Mouse (Mus musculus): ENCODE measurements around the gene Osbpl5.
"Not testable (repeated sequence)": the region's sequence is repeated elsewhere in the genome, so short reads cannot be mapped to it uniquely, and the experiment has no call there.

The Osbpl5 gene

DNA sequence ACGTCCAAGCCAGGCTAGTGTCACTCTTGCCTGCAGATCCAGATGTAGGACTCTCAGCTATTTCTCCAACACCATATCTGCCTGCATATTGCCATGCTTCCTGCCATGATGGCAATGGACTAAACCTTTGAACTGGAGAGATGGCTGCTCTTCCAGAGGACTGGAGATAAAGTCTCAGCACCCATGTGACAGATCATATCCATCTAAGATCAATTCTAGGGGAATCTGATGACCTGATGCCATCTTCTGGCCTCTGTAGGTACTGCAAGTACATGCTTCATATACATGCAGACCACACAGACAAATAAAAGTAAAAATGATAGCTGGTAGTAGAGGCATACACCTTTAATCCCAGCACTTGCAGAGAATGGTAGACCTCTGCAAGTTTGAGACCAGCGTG lies 60.6 kb downstream of the Osbpl5 start:
- peak; percentile 46 to 64 for DNase-seq

DNA sequence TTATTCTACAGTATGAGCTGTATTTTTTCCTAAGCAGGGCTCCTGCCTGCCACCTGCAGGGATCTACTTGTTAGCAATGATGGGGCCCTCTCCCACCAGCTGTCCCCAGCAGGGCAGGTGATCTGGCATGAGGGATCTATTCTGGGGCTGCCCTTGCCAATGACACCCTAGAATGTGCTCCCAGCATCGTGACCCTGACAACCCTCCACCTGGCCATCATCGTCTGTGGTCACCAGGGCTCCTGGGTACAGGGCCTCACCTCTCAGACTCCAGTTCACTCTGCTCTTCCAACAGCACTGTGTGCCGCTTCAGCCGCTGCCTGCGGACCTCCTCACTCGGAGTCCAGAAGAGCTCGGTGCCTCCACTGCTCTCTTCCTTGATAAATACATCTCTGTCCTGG lies 62.2 kb downstream of the Osbpl5 start:
- DNase-seq: no peak

DNA sequence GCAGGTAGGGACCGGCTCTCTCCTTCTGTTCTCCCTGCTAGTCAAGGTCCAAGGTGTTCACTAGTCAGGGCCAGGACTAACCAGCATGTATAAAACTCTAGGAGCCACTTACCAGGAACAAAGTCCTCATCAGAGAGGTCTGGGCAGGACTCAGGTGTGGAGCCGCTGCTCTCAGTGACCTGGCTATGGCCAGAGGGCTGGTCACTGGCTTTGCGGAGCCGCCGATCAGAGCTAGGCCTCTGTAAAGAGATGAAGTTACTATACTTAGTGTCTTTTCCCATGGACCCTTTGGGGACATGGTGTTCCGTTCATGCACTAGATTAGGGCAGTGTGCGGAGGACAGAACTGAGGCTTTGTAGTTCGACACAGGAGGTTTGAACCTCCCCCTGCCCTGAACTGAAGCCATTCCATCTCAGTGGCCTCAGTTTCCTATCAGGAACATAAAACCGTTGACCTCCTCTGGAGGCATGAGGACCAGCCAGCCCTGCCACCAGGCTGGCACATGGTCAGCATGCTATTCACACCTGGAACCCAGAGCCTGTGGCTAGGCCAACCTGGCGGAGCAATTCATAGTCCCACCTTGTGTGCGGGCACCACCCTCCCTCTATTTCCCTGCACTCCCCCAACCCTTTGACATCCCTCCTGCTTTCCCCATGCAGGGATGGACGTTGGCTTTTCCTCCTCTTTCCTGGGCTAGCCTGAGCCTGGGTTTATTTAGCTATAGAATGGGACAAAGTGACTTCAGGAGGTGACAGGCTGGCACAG lies 63.9 kb downstream of the Osbpl5 start:
- no peak for DNase-seq

DNA sequence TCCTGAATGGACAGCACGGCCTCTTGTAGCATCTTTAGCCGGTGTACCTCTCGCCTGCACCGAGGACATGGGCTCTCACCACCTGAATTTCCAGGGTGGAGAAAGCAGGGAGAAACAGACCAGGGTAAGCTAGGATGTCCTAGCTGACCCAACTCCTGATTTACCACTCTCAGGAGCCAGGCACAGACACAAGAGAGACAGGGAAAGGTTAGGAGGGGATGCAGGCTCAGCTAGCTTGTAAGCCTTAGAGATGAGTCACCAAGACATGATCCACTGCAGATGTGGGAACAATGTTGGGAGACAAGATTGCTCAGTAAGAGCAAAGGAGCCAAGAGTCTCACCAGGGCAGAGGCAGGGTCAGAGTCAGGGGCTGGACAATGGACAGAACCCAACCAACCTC lies 64.9 kb downstream of the Osbpl5 start:
- DNase-seq: no peak

DNA sequence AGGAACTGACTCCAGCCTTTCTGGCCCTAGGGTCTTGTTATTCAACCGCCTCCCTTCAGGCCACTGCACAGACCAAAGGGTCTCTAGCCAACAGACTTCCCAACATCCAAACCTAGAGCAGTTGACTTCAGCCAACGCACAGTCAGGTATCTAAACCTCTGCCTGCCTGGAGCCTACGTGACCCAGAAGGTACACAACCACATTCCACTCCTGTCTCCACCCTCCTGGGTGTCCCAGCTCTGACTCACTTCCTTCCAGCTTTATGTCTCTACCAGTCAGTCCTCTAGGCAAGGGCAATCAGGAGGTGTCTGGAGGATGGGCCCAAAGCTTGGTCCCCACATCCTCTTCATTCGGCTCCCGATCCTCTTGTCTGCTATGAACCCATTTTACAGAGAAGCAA lies 65.6 kb downstream of the Osbpl5 start:
- DNase-seq: no peak

DNA sequence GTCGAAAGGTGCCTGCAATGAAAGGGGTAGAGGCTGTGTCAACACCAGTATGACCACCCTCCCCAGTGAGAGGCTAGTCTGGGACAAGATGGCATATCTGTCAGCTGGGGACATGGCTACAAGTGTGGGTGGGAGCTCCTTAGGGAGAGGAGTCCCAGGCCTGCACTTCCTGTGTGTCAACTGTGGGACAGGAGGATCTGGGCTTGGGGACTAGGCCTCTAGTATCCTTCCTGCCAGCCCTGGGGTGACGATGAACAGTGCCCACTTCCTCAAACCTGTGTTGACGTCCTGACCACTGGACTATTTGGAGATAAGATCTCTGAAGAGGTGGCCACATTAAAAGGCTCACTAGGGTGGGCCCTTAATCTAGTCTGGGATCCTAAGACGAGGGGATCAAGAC lies 66.8 kb downstream of the Osbpl5 start:
- no peak for DNase-seq

DNA sequence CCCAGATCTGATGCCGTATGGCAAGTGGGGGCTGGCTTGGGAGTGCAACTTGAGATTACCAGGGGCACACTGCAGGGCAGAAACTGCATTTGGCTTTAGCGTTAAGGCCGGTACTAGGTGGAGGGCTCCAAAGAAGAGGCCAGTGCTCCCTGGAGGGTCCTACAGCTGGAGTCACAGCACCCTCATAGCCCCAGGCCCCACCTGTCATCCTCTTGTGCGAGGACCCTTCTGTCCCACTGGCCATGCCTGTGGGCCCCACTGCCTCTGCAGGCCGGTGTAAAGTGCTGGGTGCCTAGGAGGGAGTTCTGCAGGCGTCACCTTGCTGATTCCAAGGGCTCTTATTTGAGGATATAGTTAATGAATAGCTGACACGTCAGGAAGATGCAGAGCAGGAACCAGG lies 67.3 kb downstream of the Osbpl5 start:
- DNase-seq: no peak

DNA sequence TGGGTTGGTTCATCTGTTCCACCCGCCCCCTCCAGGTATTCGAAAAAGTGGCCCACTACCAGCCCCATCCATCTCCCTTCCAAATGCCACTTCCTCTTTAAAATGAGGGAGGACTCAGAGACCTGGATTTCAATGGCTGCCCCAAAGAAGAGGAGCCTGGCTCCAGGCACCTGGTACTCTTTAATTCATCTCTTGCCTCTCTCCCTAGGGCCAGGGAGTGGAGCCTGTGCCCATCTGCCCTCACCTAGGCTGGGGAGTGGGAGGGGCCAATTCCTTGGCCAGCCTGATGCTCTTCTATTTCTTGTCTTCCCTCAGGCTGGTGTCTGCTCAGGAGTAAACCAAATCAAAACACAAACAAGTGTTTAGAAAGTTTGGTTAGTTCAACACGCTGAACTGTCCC lies 70.1 kb downstream of the Osbpl5 start:
- not testable (repeated sequence) for DNase-seq

DNA sequence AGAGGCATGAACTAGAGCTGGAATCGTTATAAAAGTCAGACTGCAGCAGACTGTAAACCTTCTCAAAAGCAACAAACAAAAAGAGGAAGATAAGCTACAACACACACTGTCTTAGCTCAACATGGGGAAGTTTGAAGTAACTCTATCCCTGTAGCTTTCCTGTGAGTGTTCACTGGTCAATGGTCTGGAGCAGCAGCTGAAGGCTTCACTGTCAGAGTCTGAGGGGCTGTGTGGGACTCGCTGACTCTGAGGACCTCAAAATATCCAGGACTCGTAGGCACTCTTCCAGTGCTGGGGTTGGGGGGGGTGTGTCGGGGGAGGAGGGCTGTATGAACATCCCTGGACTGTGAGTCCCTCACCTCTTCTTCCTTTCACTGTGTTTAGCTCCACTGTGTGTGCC lies 70.6 kb downstream of the Osbpl5 start:
- not testable (repeated sequence) for DNase-seq

DNA sequence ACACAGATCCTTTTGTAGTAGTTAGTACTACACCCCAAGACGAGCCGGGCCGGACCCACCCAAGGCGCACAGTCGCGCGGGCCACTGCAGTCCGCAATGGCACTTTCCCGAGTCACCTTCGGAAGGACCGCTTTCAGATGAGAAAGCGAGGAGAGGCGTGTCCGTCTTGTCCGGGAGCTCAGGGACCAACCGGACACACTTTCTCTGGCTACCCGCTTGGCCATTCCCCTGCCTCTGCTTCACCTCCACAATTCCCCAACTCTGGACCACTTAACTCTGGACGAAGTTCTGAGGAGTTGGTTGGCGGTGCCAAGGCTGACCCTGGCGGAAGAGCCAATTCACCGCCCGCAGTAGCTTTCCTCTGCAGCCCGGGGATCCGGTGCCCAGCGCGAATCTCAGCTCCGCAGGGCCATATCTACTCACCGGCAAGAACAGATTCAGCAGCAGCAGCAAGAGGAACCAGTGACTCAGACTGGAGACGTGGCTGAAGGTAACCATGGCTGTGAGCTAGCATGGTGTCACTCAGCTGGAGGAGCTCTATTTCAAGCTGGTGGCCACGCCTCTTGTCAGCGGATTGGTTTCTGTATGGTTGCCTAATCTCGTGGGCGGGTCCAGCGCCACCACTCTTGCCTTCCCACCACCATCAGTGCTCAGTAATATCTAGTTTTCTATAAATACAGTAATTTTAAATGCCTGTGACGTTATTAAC lies 71.3 kb downstream of the Osbpl5 start, which contains the start of gene Tnfrsf23:
TSS of gene Tnfrsf23 (minus strand) at position 514 of the 709 bp plus-strand sequence.
- peak; percentile 43 for DNase-seq

DNA sequence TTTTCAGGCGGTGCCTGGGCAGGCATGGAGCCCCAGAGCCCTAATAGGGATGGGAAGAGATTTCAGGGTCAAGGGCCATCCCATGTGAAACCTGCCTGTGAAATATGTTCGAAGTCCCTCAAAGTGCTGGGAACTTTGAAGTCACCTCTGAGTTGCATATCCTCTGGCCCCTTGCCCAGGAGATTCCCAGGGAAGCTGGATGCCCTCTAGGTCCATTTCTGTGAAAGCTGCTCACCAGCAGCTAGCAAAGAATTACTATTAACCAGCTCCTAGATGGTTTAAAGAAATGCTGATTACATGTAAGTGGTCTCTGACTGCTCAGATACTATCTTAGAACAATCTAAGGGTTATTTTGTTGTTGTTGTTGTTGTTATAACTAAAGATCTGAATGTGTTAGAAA lies 72.2 kb downstream of the Osbpl5 start:
- DNase-seq: not testable (repeated sequence)

DNA sequence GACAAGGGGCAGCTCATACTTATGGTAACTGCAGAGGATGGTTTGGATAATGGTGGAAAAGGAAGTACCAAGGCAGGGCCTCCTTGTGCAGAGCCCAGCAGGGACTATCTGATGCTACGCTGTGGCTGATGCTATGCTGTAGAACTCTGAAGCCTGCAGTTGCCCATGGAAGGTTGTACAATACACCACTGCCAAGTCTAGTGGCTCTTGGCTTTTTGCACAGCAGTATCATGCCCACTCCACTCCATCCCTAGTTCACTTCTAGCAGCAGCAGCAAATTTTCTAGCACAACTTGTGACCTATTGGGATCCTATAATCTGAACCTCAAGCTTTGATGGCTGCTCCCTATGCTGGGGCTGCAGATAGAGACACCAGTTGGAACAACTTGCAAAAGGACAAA lies 75.2 kb downstream of the Osbpl5 start:
- DNase-seq: no peak

DNA sequence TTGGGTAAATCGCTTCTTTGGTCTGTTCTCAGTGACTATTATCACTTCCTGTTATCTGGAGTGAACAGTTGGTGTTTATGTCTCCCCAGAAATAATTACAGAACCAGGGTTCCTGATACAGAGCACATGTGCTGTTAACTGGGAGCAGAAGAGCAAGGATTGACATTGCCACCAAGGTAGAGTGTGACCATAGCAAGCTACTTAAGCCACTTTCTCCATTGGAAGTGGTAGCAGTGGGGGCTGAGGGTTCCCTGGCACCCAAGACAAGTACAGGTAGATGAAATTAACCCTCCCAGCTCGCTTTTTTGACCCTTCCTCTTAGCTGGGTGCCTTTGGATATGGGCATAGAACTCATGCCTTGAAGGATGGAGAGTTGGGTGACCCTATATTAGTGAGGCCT lies 75.9 kb downstream of the Osbpl5 start:
- DNase-seq: not testable (repeated sequence)

DNA sequence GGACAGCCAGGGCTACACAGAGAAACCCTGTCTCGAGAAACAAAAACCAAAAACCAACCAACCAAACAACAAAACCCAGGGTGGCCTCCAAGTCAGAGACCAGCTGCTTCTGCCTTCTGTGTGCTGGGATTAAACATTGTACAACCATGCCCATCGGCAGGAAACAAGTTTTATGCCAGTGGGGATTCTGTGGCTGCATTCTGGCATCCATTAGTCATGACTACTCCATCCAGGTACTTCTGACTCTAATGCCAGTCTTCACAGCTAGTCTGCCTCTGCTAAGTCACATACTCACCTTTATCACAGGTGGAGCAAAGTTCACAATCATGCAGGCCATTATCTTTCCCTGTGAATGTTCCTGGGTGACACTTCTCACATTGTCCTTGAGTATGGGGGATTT lies 77.1 kb downstream of the Osbpl5 start:
- DNase-seq: not testable (repeated sequence)

DNA sequence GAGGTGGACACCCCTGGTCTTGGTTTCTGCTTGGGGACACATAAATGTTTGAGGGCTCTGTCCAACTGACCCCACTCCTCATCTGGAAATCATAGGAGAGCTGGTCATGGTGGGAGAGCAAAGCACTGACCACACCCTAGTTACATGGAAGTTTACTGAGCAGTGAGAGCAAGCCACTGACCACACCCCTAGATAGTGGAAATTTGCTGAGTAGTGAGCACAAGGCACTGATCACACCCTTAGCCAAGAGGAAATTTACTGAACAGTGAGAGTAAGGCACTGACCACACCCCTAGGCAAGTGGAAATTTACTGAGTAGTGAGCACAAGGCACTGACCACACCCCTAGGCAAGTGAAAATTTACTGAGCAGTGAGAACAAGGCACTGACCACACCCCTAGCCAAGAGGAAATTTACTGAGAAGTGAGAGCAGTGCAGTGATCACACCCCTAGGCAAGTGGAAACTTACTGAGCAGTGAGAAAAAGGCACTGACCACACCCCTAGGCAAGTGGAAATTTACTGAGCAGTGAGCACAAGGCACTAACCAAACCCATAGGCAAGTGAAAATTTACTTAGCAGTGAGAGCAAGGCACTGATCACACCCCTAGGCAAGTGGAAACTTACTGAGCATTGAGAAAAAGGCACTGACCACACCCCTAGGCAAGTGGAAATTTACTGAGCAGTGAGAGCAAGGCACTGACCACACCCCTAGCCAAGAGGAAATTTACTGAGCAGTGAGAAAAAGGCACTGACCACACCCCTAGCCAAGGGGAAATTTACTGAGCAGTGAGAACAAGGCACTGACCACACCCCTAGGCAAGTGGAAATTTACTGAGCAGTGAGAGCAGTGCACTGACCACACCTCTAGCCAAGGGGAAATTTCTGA lies 90.1 kb downstream of the Osbpl5 start:
- no peak for DNase-seq

DNA sequence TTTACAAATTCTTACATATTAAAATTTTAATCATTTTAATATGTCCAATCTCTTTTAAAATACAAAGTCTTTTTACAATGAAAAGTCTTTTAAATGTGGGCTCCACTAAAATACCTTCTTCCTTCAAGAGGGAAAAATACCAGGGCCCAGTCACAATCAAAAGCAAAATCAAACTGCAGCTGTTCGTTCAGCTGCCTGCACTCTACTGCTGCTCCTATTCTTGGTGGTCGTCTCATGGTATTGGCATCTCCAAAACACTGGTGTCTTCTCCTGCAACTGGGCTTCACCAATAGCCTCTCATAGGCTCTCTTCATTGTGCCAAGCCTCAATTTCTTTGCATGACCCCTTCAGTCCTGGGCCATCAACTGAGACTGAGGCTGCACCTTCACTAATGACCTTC lies 93.3 kb downstream of the Osbpl5 start:
- DNase-seq: no peak

DNA sequence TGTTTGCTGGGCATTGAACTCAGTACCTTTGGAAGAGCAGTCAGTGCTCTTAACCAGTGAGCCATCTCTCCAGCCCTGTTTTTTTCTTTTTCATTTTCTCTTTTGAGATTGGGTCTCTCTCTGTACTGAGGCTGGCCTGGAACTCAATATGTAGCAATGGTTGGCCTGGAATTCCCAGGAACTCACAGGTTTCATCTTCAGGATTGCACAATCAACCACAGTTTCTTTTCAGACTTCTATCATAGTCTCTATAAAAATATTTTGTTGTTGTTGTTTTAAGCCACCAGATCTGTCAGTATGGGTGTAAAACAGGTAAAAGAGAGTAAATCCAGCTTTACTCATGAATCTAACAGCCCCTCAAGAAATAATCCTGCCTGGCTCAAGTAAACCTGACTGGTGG lies 96.0 kb downstream of the Osbpl5 start:
- no peak for DNase-seq

DNA sequence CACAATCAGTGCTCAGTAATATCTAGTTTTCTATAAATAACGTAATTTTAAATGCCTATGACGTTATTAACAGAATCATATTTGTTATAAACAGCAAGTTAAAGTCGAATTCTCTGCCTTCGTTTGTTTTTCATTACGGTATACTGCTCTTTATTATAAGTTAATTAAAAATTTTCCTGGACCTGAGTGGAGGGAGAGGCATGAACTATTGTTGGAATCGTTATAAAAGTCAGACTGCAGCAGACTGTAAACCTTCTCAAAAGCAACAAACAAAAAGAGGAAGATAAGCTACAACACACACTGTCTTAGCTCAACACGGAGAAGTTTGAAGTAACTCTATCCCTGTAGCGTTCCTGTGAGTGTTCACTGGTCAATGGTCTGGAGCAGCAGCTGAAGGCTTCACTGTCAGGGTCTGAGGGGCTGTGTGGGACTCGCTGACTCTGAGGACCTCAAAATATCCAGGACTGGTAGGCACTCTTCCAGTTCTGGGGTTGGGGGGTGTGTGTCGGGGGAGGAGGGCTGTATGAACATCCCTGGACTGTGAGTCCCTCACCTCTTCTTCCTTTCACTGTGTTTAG lies 106.9 kb downstream of the Osbpl5 start:
- not testable (repeated sequence) for DNase-seq

DNA sequence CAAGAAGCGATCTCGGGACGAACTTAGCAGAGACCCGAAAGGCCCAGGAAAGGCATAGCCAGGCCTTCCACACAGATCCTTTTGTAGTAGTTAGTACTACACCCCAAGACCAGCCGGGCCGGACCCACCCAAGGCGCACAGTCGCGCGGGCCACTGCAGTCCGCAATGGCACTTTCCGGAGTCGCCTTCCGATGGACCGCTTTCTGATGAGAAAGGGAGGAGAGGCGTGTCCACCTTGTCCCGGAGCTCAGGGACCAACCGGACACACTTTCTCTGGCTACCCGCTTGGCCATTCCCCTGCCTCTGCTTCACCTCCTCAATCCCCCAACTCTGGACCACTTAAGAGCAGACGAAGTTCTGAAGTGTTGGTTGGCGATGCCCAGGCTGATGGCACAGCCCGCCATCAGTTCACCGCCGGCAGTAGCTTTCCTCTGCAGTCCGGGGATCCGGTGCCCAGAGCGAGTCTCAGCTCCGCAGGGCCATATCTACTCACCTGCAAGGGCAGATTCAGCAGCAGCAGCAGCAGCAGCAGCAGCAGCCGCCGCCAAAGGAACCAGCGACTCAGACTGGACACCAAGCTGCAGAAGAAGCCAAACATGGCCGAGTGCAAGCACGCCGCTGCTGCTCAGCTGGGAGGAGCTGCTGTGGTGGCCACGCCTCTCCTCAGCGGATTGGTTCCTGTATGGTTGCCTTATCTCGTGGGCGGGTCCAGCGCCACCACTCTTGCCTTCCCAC lies 107.6 kb downstream of the Osbpl5 start, which contains the start of gene Tnfrsf22:
TSS of gene Tnfrsf22 (minus strand) at position 628 of the 735 bp plus-strand sequence.
- peak; percentile 70 to 75 for DNase-seq

DNA sequence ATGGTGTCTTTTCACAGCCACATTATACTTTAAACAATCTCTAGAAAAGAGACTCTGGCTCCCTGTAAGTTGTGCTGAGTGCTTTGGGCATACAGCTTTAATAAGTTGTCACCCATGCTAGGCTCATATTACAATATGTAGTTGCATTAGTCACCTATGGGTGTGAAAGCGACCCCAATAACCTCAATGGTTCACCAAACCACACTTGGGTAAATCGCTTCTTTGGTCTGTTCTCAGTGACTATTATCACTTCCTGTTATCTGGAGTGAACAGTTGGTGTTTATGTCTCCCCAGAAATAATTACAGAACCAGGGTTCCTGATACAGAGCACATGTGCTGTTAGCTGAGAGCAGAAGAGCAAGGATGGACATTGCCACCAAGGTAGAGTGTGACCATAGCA lies 112.8 kb downstream of the Osbpl5 start:
- DNase-seq: not testable (repeated sequence)
